Comparison of ENCODE assay signal across 8 mouse cellular contexts in genomic region chr17:78915772-78916171, GRCm38 (mm10). TPM values are rescaled to one million over a fixed set of nuclear protein-coding genes. Genes with fewer than 3 reads are reported as not detected.
DNase-seq lines count a peak whose midpoint lies in the region; ATAC-seq and TF ChIP-seq lines count a peak whose summit lies in the region.

No protein-coding gene starts in this region.

- peak; percentile 1; the same call in 1 of the 2 replicates for ATAC-seq in embryonic facial prominence, embryonic 14.5 days (ENCODE audit: low read depth)
- ATAC-seq in limb, embryonic 14.5 days (ENCODE audit: low FRiP score, low read depth): no peak
- no peak for ATAC-seq in stomach, postnatal 0 days (ENCODE audit: low FRiP score, low TSS enrichment)

- H3K9me3 ChIP-seq in embryonic facial prominence, embryonic 14.5 days (ENCODE audit: control insufficient read depth, low read length): no peaks in the 10 kb centered on the region
- no peaks in the 10 kb centered on the region for H3K9me3 ChIP-seq in limb, embryonic 14.5 days (ENCODE audit: control insufficient read depth, low read length)
- no peaks in the 10 kb centered on the region for H3K9me3 ChIP-seq in stomach, postnatal 0 days (ENCODE audit: control insufficient read depth, low read length)

- H3K4me1 ChIP-seq in embryonic facial prominence, embryonic 14.5 days (ENCODE audit: control insufficient read depth, insufficient read depth, low read length): peaks cover 10% of the 10 kb centered on the region
- H3K4me1 ChIP-seq in limb, embryonic 14.5 days (ENCODE audit: control insufficient read depth, insufficient read depth, low read length): 0 out of 2 replicates have a peak, but pooled peaks cover 4% of the 10 kb centered on the region
- no peaks in the 10 kb centered on the region; the same call in 1 of the 2 replicates for H3K4me1 ChIP-seq in stomach, postnatal 0 days (replicated peaks; ENCODE audit: control insufficient read depth, insufficient read depth)

- H3K27me3 ChIP-seq in embryonic facial prominence, embryonic 14.5 days (replicated peaks; ENCODE audit: control insufficient read depth, insufficient read depth, low read length): no peaks in the 10 kb centered on the region
- H3K27me3 ChIP-seq in limb, embryonic 14.5 days (ENCODE audit: control insufficient read depth, insufficient read depth, low read length): no peaks in the 10 kb centered on the region
- H3K27me3 ChIP-seq in stomach, postnatal 0 days (ENCODE audit: control insufficient read depth, insufficient read depth, low read length): no peaks in the 10 kb centered on the region

- peak; percentile 33 for DNase-seq in cerebellum, adult 9-10 months
- no peak for DNase-seq in cerebellum, postnatal 36 days
- peak; percentile 56 for DNase-seq in 3T3-L1 (ENCODE audit: low read depth, low spot score)
- DNase-seq in embryonic facial prominence, embryonic 14.5 days (ENCODE audit: low spot score): peak; percentile 28
- no peak for DNase-seq in limb, embryonic 14.5 days (ENCODE audit: low spot score)
- DNase-seq in stomach, postnatal 0 days (ENCODE audit: low spot score): no peak
- no peak for DNase-seq in thymus, adult 18-20 months
- no peak for DNase-seq in ovary, postnatal 14 days (ENCODE audit: low spot score)

- TF ChIP-seq CTCF in stomach, postnatal 0 days (IDR thresholded peaks at IDR 0.05; ENCODE audit: low read depth): no peak

- TF ChIP-seq POLR2A in limb, embryonic 14.5 days (IDR thresholded peaks at IDR 0.05; ENCODE audit: borderline replicate concordance, extremely low read depth, insufficient read depth, insufficient read length): no peak

- peak overlapping the region; percentile 64 for H3K4me2 ChIP-seq in embryonic facial prominence, embryonic 14.5 days (ENCODE audit: low read depth, low read length)
- H3K4me2 ChIP-seq in limb, embryonic 14.5 days (replicated peaks; ENCODE audit: low read depth, low read length, severe bottlenecking): peak overlapping the region; percentile 72
- H3K4me2 ChIP-seq in stomach, postnatal 0 days (replicated peaks; ENCODE audit: low read depth): peak overlapping the region; percentile 69

- peak overlapping the region; percentile 79 for H3K9ac ChIP-seq in embryonic facial prominence, embryonic 14.5 days (ENCODE audit: low read depth, low read length)
- peak overlapping the region; percentile 69 for H3K9ac ChIP-seq in limb, embryonic 14.5 days (ENCODE audit: low read depth, low read length, severe bottlenecking)
- peak overlapping the region; percentile 80; the same call in 1 of the 2 replicates for H3K9ac ChIP-seq in stomach, postnatal 0 days (ENCODE audit: low read length)

- H3K27ac ChIP-seq in embryonic facial prominence, embryonic 14.5 days (replicated peaks; ENCODE audit: low read depth, low read length): peak overlapping the region; percentile 62
- 0 out of 2 replicates have a peak overlapping the region, but pooled peaks have one; percentile 77 for H3K27ac ChIP-seq in limb, embryonic 14.5 days (replicated peaks; ENCODE audit: low read depth, low read length)
- peak overlapping the region; percentile 90 for H3K27ac ChIP-seq in stomach, postnatal 0 days (replicated peaks)

- WGBS in embryonic facial prominence, embryonic 14.5 days: 54% methylated on average over 6 of the region's 6 CpGs
- WGBS in limb, embryonic 14.5 days: 55% methylated on average over 6 of the region's 6 CpGs
- WGBS in stomach, postnatal 0 days: 45% methylated on average over 6 of the region's 6 CpGs

- peaks cover 21% of the 10 kb centered on the region for H3K36me3 ChIP-seq in embryonic facial prominence, embryonic 14.5 days (ENCODE audit: control insufficient read depth, insufficient read depth, low read length)
- peaks cover 18% of the 10 kb centered on the region for H3K36me3 ChIP-seq in limb, embryonic 14.5 days (ENCODE audit: control insufficient read depth, insufficient read depth, low read length)
- 0 out of 2 replicates have a peak, but pooled peaks cover 3% of the 10 kb centered on the region for H3K36me3 ChIP-seq in stomach, postnatal 0 days (ENCODE audit: control insufficient read depth, insufficient read depth, low read length)

- H3K4me3 ChIP-seq in embryonic facial prominence, embryonic 14.5 days (ENCODE audit: low read depth, low read length): peak overlapping the region; percentile 62
- peak overlapping the region; percentile 61 for H3K4me3 ChIP-seq in limb, embryonic 14.5 days (replicated peaks; ENCODE audit: low read length)
- H3K4me3 ChIP-seq in stomach, postnatal 0 days (ENCODE audit: low read depth, low read length): peak overlapping the region; percentile 59

- no peak for TF ChIP-seq EP300 in stomach, postnatal 0 days (optimal IDR thresholded peaks at IDR 0.05)

RNA-seq across cellular contexts. Expression of gene Cebpzos, which starts 0.5 kb away (rescaled TPM):
- 95.6 and 96.4 TPM in 2 replicates for polyA plus RNA-seq in embryonic facial prominence, embryonic 14.5 days (2014; fragmentation: Nextera tagmentation; extraction: Ambion mirVana)
- polyA plus RNA-seq in limb, embryonic 14.5 days (2012; rRNA removed): 22.0 and 34.3 TPM in 2 replicates
- 100 and 104 TPM in 2 replicates for polyA plus RNA-seq in limb, embryonic 14.5 days (2014; fragmentation: Nextera tagmentation; extraction: Ambion mirVana)
- polyA plus RNA-seq in stomach, postnatal 0 days (2015; fragmentation: Nextera tagmentation; extraction: Ambion mirVana): 131 and 136 TPM in 2 replicates

RNA-seq across cellular contexts. Expression of gene Sult6b1, which starts 9.0 kb away (rescaled TPM):
- polyA plus RNA-seq in embryonic facial prominence, embryonic 14.5 days (2014; fragmentation: Nextera tagmentation; extraction: Ambion mirVana): 0.22 and 0.75 TPM in 2 replicates
- polyA plus RNA-seq in limb, embryonic 14.5 days (2012; rRNA removed): 0.11 TPM in 1 of 2 replicates, not detected in the other
- polyA plus RNA-seq in limb, embryonic 14.5 days (2014; fragmentation: Nextera tagmentation; extraction: Ambion mirVana): 0.11 and 0.15 TPM in 2 replicates
- 0.07 and 0.12 TPM in 2 replicates for polyA plus RNA-seq in stomach, postnatal 0 days (2015; fragmentation: Nextera tagmentation; extraction: Ambion mirVana)

RNA-seq across cellular contexts. Expression of gene Cebpz, which starts 21.1 kb away (rescaled TPM):
- 53.3 and 54.7 TPM in 2 replicates for polyA plus RNA-seq in embryonic facial prominence, embryonic 14.5 days (2014; fragmentation: Nextera tagmentation; extraction: Ambion mirVana)
- polyA plus RNA-seq in limb, embryonic 14.5 days (2012; rRNA removed): 18.6 and 24.3 TPM in 2 replicates
- polyA plus RNA-seq in limb, embryonic 14.5 days (2014; fragmentation: Nextera tagmentation; extraction: Ambion mirVana): 56.5 and 59.5 TPM in 2 replicates
- 32.6 and 44.7 TPM in 2 replicates for polyA plus RNA-seq in stomach, postnatal 0 days (2015; fragmentation: Nextera tagmentation; extraction: Ambion mirVana)

RNA-seq across cellular contexts. Expression of gene Ndufaf7, which starts 21.2 kb away (rescaled TPM):
- polyA plus RNA-seq in embryonic facial prominence, embryonic 14.5 days (2014; fragmentation: Nextera tagmentation; extraction: Ambion mirVana): 49.0 and 52.5 TPM in 2 replicates
- polyA plus RNA-seq in limb, embryonic 14.5 days (2012; rRNA removed): 18.3 and 27.8 TPM in 2 replicates
- 49.7 and 53.2 TPM in 2 replicates for polyA plus RNA-seq in limb, embryonic 14.5 days (2014; fragmentation: Nextera tagmentation; extraction: Ambion mirVana)
- 37.8 and 40.6 TPM in 2 replicates for polyA plus RNA-seq in stomach, postnatal 0 days (2015; fragmentation: Nextera tagmentation; extraction: Ambion mirVana)

RNA-seq across cellular contexts. Expression of gene Eif2ak2, which starts 33.4 kb away (rescaled TPM):
- polyA plus RNA-seq in embryonic facial prominence, embryonic 14.5 days (2014; fragmentation: Nextera tagmentation; extraction: Ambion mirVana): 6.8 and 8.0 TPM in 2 replicates
- polyA plus RNA-seq in limb, embryonic 14.5 days (2012; rRNA removed): 4.9 and 7.4 TPM in 2 replicates
- polyA plus RNA-seq in limb, embryonic 14.5 days (2014; fragmentation: Nextera tagmentation; extraction: Ambion mirVana): 8.7 and 9.0 TPM in 2 replicates
- polyA plus RNA-seq in stomach, postnatal 0 days (2015; fragmentation: Nextera tagmentation; extraction: Ambion mirVana): 7.6 and 12.4 TPM in 2 replicates

Comparison
In these comparisons a context has a peak if more than half of its experiments do, and no peak if none do; other contexts are left out.
1. DNase-seq: peak in cerebellum, adult 9-10 months (single experiment), 3T3-L1 (single experiment) and embryonic facial prominence, embryonic 14.5 days (single experiment); none in cerebellum, postnatal 36 days (0 of 2), limb, embryonic 14.5 days (single experiment), stomach, postnatal 0 days (single experiment), thymus, adult 18-20 months (0 of 2) and ovary, postnatal 14 days (single experiment).
2. Peak in every context shown above with its lines, with median percentiles within 50 percentile points of each other: H3K27ac ChIP-seq, H3K4me2 ChIP-seq, H3K4me3 ChIP-seq and H3K9ac ChIP-seq.